Mouse (Mus musculus): ENCODE results near the gene Itga1.

DNA sequence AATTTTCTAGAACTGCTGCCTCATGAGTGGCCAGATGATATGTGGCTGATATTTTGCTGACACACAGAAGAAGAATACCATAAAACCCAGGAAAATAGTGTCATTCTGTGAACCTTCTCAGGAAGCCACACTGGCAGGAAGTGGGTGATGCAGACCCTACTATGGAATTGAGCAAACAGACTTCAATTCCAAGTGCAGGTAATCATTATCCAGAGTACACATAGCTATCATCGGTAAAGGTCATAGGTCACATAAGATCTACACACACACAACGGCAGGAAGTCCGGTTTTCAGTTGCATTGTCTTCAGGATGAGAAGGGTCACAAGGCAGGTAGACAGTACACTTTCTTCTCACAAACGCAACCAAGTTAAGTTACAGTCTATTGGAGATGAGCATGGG is 186.8 kb downstream of the Itga1 start:
- TF ChIP-seq MAFK (IDR thresholded peaks at IDR 0.05; ENCODE audit: insufficient replicate concordance, low read length) (no peak), CTCF (conservative IDR thresholded peaks at IDR 0.05 in 1 of 2, IDR thresholded peaks at IDR 0.05 in 1 of 2; ENCODE audit: low read depth in 2 of 2, low read length in 2 of 2) (no peak), CHD2 (IDR thresholded peaks at IDR 0.05; ENCODE audit: low read length) (no peak), ZC3H11A (IDR thresholded peaks at IDR 0.05; ENCODE audit: low read depth, low read length) (no peak)
